Mouse (Mus musculus): ENCODE results near the gene Kctd18.
"Not testable (repeated sequence)": the region's sequence is repeated elsewhere in the genome, so short reads cannot be mapped to it uniquely, and the experiment has no call there.

Gene Kctd18

GRCm38 (mm10) chr1:58018856-58019255 lies at the start of gene Kctd18:
Kctd18 (minus strand) TSS chr1:58018956.
- no peak for DNase-seq (ENCODE audit: low spot score in 2 of 2)

- no peak for DNase-seq (ENCODE audit: low spot score in 2 of 2)
Measured at GRCm38 (mm10) chr1:58065606-58066005, 46.9 kb upstream of the Kctd18 start.

GRCm38 (mm10) chr1:58065151-58065550 lies 46.4 kb upstream of the Kctd18 start:
- no peak for DNase-seq (ENCODE audit: low spot score in 2 of 2)

- DNase-seq (ENCODE audit: low spot score in 2 of 2) = no peak
Measured at GRCm38 (mm10) chr1:58062131-58062530, 43.4 kb upstream of the Kctd18 start.

- no peak for DNase-seq (ENCODE audit: low spot score in 2 of 2)
Measured at GRCm38 (mm10) chr1:58058846-58059245, 40.1 kb upstream of the Kctd18 start.

- no peak for DNase-seq (ENCODE audit: low spot score in 2 of 2)
Measured at GRCm38 (mm10) chr1:58056939-58057338, 38.2 kb upstream of the Kctd18 start.

GRCm38 (mm10) chr1:58056074-58056807 lies 37.5 kb upstream of the Kctd18 start:
- no peak for DNase-seq (ENCODE audit: low spot score in 2 of 2)

- DNase-seq (ENCODE audit: low spot score in 2 of 2) = no peak
Measured at GRCm38 (mm10) chr1:58055598-58055997, 36.8 kb upstream of the Kctd18 start.

GRCm38 (mm10) chr1:58049126-58049525 lies 30.4 kb upstream of the Kctd18 start:
- no peak for DNase-seq (ENCODE audit: low spot score in 2 of 2)

- DNase-seq (ENCODE audit: low spot score in 2 of 2) = no peak
Measured at GRCm38 (mm10) chr1:58046721-58047290, 28.1 kb upstream of the Kctd18 start.

- peak in 1 of 2 experiments; percentile 22 for DNase-seq (ENCODE audit: low spot score in 2 of 2)
Measured at GRCm38 (mm10) chr1:58045546-58045945, 26.8 kb upstream of the Kctd18 start.

GRCm38 (mm10) chr1:58045076-58045475 lies 26.3 kb upstream of the Kctd18 start:
- no peak for DNase-seq (ENCODE audit: low spot score in 2 of 2)

- DNase-seq (ENCODE audit: low spot score in 2 of 2) = not testable (repeated sequence)
Measured at GRCm38 (mm10) chr1:58037306-58037705, 18.6 kb upstream of the Kctd18 start.

- peak; percentile 21 to 40 for DNase-seq (ENCODE audit: low spot score in 2 of 2)
Measured at GRCm38 (mm10) chr1:58031160-58031769, 12.5 kb upstream of the Kctd18 start.

GRCm38 (mm10) chr1:58030156-58030871 lies 11.6 kb upstream of the Kctd18 start:
- DNase-seq (ENCODE audit: low spot score in 2 of 2) = peak; percentile 12 to 36

GRCm38 (mm10) chr1:58029636-58030117 lies 10.9 kb upstream of the Kctd18 start, which contains the start of gene Aox1:
Aox1 (plus strand) TSS chr1:58029931.
- peak; percentile 25 to 35 for DNase-seq (ENCODE audit: low spot score in 2 of 2)

GRCm38 (mm10) chr1:58027707-58028106 lies 9.0 kb upstream of the Kctd18 start:
- DNase-seq (ENCODE audit: low spot score in 2 of 2) = no peak

GRCm38 (mm10) chr1:58006388-58006787 lies 12.4 kb downstream of the Kctd18 start:
- not testable (repeated sequence) for DNase-seq (ENCODE audit: low spot score in 2 of 2)

- no peak for DNase-seq (ENCODE audit: low spot score in 2 of 2)
Measured at GRCm38 (mm10) chr1:57998146-57998545, 20.6 kb downstream of the Kctd18 start.

- no peak for DNase-seq (ENCODE audit: low spot score in 2 of 2)
Measured at GRCm38 (mm10) chr1:57996133-57996615, 22.6 kb downstream of the Kctd18 start.

GRCm38 (mm10) chr1:57995432-57996132 lies 23.2 kb downstream of the Kctd18 start, which contains the start of gene Sgo2a:
Sgo2a (plus strand) TSS chr1:57995971.
- DNase-seq (ENCODE audit: low spot score in 2 of 2) = peak; percentile 85 to 90

All from right cerebral cortex, adult 2 months (tissue).